ENCODE assay signal across 10 mouse cellular contexts in genomic region chr3:97802927-97803326, GRCm38 (mm10).
"Had no signal": no experiment of that assay in that cellular context is flagged by ENCODE, and none has a peak within 500 bp of the region (broad histone marks: within the 10 kb centered on the region; RNA-seq: fewer than 3 reads in every experiment).

No protein-coding gene starts in this region.

- H3K9me3 ChIP-seq: limb, embryonic 13.5 days; midbrain, embryonic 12.5 days; neural tube, embryonic 15.5 days had no signal

- H3K4me1 ChIP-seq: midbrain, embryonic 12.5 days had no signal

- DNase-seq: layer of hippocampus, adult 9-11 months; layer of hippocampus, postnatal 36 days; lung, adult 2 months; right cerebral cortex, adult 18-20 months; right cerebral cortex, postnatal 25 days; thymus, postnatal 36 days had no signal

- H3K27ac ChIP-seq: limb, embryonic 13.5 days; liver, embryonic 14.5 days; midbrain, embryonic 12.5 days; neural tube, embryonic 15.5 days had no signal

- H3K4me2 ChIP-seq: limb, embryonic 13.5 days; midbrain, embryonic 12.5 days; neural tube, embryonic 15.5 days had no signal

- H3K36me3 ChIP-seq: limb, embryonic 13.5 days; midbrain, embryonic 12.5 days; neural tube, embryonic 15.5 days had no signal

- H3K27me3 ChIP-seq: limb, embryonic 13.5 days; midbrain, embryonic 12.5 days; neural tube, embryonic 15.5 days had no signal

- H3K4me3 ChIP-seq: limb, embryonic 13.5 days; midbrain, embryonic 12.5 days; neural tube, embryonic 15.5 days had no signal

- H3K9ac ChIP-seq: limb, embryonic 13.5 days; liver, embryonic 14.5 days; midbrain, embryonic 12.5 days; neural tube, embryonic 15.5 days had no signal
